Mouse (Mus musculus) adipocyte (in vitro differentiated cells): ENCODE data around the gene Plekhj1.
A peak's percentile ranks its signal among the peaks of the same experiment; 100 is the strongest.
"Not testable (repeated sequence)": the region's sequence is repeated elsewhere in the genome, so short reads cannot be mapped to it uniquely, and the experiment has no call there.

Experiments used
- DNase-seq: peaks from one replicate; pipeline ENCODE4 v3.0.0-alpha.2; 2016; ENCODE audit warnings: low spot score

The Plekhj1 gene

DNA sequence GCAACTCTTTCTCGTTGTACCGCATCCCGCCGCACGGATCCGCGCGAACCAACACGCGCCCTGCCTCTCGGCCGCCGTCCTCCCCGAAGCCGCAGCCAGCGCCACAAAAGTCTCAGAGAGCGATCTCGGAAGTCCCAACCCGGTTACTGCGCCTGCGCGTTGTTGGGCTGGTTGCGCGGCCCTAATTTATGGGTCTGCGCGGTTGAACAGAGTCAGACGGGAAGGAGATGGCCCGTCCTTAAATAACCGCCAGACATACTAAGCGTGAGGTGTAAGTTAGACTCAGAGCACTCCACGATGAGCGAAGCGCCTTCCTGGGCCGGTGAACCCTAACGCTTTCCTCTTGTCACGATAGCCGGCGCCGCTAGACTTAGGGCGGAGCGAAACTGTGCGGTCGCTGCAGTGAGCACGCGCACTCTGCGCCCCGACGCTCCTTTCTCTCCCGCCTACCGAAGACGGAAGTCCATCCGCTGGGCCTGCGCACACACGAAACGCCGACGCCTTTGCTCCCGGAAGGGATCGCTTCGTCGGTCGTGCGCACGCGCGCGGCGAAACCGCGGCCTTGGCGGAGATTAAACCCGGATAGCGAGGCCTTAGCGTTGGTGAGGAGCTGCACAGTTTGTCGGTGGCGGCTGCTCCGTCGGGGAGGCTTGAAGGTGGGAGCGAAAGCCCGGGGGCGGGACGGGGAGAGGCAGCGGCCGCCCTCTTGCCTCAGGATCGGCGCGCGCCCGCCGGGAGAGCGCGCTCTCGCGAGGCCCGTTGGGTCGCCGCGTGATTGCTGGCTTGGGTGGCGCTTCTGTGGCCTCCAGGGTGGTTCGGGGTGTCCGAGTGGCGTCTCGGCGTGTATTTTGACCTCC lies at the start of gene Plekhj1, which contains the start of gene Sf3a2:
Gene Plekhj1, minus strand, starts transcription at position 477 of the 857 bp plus-strand sequence.
Gene Sf3a2, plus strand, starts transcription at position 49 of the 857 bp plus-strand sequence.
- peak; percentile 96 for DNase-seq

DNA sequence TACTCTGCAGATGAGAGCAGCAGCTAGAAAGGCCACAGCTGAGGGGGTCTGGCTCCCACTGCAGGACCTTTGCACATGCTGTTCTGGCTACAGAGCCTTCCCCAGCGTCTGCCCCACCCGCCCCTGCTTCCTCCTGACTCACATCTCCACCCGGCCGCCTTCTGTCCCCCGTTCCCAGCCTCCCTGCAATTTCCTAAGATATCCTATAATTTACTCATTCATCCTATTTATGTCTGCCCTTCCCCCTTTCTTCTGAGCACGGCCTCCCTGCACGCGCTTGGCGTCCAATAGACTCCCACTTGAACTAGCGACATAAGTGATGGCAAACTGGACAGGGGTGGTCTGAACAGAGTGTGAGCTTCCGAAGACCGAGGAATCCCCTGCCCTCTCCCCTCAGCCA lies 47.3 kb upstream of the Plekhj1 start:
- no peak for DNase-seq

DNA sequence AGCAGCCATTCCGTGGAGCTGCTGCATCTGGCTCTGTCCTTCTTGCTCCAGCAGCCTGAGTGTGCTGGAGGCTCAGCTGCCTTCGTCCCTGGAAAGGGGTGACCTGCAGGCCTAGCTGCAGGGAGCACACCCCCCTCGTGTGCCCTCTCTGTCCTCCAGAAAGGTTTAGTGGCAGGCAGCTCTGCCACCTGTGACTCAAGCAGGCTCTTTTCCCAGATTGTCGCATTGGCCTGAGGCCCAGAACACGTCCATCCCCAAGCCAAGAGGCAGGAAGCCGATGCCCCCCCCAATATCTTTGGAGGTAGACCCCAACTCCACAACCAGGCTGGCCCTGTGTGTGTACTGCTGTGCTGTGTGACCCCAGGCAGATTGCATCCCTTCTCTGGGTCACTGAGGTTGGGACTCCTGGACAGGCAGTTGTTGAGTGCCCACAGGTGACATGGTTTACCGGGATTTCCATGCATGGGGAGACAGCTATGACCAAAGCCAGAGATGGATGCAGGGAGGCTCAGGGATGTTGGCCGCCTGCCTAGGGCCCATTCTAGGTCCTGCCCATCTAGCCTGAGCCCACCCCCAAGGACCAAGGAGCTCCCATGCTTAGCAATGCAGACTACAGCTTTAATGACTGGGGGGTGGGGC lies 46.7 kb upstream of the Plekhj1 start:
- no peak for DNase-seq

DNA sequence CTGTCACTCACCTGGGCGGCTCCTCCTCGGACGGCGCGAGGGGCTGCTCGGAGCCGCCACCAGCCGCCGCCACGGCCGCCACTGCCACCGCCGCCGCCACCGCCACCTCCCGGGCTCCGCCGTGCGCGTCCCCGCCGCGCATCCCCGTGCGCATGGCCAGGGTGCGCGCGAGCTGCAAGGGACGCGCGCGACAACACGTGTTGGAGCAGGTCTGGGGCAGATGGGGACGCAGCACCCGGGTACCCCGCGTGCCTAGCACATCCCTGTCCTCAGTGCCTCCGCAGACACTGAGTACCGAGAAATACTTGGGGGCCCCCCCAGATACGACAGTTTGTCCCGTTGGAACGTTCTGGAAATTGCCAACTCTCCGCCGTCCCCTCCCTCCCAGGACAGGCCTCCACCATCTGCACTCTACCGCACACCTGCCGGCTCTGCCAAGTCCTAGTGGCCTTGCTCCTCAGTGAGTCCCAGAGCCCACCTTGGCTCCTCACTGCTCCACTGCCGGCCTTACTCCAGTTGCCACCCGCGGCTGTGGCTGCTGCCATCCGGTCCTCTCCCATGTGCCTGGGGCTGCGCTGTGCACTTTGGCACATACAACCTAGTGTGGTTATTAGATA lies 45.6 kb upstream of the Plekhj1 start, which contains the start of gene Lingo3:
Gene Lingo3, minus strand, starts transcription at position 109 of the 617 bp plus-strand sequence.
- DNase-seq = no peak

DNA sequence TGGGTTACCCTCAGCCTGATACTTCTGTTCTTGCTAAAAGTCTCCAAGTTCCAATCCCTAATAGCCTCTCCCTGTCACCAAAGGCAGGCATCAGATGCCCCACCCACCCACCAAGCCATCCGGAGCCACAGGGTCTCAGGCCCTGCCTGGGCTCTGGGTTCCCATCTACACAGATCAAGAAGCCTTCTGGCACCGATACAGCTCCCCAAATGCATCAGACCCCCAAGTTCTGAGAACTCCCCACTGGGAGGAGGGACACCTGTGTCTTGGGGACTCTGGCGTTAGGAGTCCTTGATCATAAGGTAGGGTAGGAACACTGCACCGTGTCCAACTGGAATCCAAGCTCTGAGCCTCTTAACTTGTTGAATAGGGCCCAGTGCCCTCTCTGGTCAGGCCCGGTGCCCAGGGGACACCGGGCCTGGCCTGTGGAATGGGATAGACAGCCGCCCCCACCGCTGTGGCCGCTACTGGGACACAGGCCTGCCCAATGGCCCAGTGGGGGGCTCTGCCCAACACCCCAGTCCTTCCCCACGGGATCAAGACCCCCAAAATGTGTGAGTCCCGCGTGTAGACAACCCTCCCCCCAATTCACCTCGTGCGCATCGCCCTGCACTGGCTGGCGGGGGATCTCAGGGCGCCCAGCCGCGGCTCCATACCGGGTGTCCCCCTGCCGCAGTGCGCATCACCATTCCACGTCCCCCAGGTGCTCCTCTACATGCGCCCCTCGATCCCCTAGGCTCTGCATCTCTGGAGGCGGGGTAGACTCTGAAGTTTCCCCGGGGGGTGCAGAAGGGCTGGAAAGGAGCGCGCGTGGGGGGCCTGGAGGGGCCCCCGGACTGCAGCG lies 44.9 kb upstream of the Plekhj1 start:
- DNase-seq = no peak

DNA sequence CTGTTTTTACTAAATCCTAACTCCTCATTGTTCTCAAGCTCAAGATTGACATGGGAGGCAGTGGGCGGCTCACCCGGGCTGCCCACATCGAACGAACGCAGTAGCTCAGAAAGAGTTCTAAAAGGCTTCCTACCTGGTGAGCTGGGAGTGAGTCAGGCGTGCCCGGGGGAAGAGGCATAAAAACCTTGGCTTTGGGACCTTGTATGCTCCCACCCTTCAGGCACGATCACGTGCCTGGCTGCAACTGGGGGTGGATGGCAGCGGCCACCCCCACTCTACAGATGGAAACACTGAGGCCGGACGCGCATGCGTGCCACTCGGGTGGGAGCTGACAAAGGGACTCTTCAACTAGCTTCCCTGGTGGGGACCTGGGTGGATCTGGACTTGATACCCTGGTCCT lies 43.9 kb upstream of the Plekhj1 start:
- no peak for DNase-seq

DNA sequence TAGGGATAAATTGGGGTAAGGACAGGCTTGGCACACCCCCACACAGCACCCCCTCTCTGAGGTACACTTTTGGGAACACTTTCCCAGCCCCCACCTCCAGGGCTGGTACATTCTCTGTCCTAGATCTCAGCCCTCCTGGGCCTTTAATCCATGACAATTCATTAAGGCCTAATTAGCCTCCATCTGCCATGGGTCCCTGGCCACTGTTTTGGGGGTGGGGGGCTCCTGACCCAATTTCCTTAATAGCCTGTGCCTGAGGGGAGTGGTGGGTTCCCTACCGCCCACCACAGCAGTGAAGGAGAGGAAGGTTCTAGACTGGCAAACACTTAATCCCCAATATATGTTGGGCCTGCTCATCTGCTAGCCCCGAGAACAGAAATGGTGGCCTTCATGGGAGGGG lies 43.3 kb upstream of the Plekhj1 start:
- DNase-seq = no peak

DNA sequence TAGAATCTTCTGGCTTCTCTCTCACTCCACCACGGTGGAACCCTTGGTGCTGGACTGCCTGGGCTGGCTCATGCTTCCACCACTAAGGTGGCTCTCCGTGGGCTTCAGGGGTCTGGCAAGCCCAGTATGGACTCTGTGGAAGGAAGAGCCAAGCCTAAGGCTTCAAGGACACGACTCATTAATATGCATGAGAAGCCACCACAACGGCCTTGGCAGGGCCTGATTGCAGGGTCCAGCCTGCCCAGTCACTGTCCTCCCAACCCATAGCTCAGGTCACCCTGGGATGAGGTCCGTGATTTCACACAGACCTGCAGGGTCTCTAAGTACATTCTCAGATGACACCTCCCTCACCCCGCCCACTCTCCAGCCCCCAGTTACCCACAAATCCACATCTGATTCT lies 41.4 kb upstream of the Plekhj1 start:
- no peak for DNase-seq

DNA sequence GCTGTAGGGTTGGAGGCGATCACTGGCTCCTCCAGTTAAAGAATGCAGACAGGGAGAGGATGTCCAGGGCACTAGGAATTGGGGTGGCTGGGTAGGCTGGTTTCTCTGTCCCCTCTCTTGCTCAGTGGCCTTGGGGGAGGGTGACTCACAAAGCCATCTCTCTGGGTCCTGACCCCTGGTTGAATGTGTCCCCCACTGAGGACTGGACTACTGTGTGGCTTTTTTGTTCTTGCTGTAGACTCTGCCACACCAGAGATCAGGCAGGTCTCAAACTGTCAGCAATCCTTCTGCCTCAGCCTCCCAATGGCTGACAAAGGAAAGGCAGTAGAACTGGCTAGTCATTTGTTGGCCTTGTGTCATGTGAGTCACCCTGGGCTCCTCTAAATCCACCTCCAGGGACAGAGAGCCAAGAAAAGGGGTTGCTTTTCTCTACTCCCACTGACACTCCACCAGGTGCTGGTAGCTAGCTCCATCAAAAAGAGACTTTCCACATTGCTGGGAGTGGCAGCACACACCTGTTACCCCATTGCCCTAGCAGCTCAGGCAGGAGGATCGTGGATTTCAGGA lies 40.0 kb upstream of the Plekhj1 start:
- DNase-seq = no peak

DNA sequence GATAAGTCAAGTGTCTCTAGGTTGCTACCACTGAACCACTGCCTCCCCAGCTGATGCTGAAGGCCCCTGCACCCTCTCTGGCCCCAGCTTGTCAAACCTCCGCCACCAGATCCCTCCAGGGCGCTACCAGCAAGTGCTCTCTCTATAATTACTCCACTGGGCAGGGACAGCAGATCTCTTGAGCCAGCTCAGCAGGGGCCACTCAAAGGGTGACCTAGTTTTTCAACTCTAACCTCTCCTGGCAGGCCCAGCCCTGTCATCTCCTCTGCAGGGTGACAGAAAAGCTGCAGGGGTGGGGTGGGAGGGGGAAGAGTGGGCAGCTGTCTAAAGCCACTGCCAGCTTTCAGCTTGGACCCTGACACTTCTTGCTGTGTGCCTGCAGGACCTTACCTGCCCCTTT lies 39.4 kb upstream of the Plekhj1 start:
- DNase-seq = no peak

DNA sequence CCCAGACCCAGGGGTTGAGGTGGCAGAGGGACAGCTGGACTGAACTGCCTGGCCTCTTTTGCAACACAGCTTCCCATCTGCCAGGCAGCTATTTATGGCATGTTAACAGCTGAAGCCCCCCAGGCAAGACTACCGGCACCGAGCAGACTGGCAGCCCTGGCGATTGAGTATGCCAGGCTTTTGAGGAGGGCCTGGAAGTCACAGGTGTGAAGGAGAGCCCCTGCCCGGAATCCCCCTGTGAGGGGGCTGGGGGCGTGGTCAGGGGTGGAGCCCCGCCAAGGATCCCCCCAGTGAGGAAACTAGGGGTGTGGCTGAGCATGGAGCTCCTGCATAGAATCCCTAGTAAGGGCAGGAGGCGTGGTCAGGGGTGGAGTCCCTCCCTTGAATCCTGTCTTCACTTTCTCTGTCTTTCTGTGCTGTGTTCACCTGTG lies 38.5 kb upstream of the Plekhj1 start:
- no peak for DNase-seq

DNA sequence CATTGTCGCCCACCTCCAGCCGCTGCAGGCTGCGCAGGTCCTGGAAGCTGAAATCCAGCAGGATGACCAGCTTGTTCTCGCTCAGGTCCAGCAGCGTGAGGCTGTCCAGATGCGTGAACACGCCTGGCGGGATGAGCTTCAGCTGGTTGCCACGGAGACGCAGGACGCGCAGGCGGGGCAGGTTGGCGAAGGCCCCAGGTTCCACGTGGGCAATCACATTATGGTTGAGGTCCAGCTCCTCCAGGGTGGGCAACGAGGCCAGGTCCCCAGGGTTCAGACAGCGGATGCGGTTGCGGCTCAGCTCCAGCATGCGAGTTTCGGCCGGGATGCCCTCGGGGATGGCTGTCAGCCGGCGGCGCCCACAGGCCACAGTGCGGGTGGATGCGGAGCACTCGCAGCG lies 37.2 kb upstream of the Plekhj1 start:
- DNase-seq = no peak

DNA sequence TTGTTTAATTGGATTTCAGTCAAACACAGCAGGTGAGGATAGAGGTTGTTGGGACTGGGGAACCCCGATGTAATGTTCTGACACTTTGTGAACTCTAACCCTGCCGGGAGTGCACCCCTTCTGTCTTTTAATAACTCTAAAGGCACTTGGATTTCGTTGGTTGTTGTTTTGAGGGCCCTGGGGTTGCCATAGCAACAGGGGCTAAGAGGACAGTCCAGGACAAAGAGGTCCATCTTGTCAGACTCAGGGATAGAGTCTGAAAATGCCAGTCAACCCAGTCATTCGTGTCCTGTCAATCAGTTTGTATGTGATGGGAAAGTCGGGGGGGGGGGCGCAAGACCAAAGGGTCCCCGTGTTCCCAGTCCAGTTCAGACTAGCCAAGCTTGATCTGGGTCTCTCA lies 34.4 kb upstream of the Plekhj1 start:
- no peak for DNase-seq

DNA sequence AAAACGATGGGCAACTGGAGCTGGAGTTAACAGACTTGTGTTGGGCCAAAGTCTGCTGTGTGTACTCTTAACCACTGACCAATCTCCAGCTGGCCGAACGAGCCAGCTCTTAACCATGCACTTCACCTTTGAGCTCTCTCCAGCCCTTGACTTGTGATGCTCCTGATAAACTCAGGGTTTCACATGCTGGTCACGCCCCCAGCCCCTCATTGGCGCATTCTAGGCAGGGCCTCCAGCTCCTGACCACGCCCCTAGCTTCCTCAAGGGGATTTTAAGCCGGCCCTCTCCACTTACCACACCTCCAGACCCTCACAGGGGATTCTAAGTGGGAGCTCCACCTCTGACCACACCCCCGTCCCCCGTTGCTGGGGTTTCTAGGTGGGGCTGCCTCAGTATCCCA lies 32.7 kb upstream of the Plekhj1 start:
- no peak for DNase-seq

DNA sequence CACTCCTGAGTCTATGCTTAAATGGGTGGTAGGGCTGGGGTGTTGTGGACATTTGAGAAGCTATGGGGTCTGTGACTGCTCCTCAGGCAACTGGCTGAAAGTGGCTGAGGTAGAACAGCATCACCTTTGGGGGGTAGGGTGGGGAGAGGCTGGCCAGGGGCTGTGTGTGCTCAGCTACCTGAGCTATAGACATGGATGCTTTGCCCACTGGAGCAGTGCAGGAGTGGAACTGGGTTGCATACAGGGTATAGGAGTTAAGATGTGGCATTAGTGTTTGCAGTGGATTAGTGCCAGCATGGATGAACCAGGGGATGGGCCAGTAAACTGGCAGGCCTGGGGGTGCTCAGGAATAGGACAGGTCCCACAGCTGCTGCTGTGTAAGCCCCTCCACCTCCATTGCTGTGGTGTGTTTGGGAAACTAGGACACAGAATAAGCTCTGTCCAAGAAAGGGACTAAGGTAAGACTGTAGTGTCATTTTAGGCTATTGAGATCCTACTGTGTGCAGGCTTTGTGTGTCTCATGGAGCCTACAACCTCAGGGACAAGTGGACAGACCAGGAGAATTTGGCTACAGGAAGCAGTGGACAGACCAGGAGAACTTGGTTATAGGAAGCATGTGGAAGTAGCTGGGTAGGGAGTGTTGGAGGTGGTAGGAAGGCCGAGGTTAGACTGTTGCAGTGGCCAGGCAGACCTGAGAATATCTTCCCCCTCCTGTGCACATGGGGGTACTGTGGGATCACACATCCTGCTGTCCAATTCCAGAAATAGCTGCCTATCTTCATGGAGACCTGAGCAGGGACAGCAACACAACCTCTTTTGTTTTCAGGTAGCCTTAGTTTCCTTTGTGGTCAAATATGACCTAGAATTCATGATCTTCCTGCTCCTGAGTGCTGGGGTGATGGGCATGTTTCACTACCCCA lies 31.2 kb upstream of the Plekhj1 start:
- DNase-seq = no peak

DNA sequence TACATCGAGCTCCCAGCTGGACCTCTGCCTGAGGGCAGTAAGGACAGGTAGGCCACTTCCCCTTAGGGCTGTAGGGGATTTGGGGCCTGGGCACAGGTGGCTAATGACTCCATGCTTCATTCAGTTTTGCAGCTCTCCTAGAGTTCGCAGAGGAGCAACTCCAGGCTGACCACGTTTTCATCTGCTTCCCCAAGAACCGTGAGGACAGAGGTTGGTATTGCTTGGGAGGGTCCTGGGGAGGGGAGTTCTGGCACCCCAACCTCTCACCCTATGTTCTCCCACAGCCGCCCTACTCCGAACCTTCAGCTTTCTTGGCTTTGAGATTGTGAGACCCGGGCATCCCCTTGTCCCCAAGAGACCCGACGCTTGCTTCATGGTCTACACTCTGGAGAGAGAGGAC lies 30.2 kb upstream of the Plekhj1 start:
- DNase-seq = not testable (repeated sequence)

DNA sequence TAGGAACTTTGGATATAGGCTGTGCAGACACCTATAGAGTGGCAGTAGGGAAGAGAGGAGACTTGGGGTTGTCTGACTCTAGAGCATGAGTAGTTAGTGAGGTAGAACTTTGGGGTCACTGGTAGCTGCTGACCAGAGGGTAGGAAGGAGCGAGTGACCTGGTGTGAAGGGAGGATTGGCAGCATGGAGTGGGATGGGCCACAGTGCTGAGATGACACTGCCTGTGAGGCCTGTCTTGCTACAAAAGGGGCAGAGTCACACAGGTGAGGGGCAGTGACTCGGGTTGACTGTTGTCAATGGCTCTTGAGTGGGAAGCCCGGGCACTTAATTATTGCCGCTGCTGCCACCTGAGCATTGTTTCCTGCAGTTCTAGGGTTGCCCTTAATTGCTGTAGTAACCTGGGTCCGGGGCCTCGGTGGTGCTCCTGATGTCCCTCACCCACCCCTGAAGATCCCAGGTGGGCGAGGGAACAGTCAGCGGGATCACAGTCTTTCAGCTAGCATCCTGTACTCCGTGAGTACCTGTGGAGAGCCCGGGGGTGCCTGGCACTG lies 29.5 kb upstream of the Plekhj1 start:
- no peak for DNase-seq

DNA sequence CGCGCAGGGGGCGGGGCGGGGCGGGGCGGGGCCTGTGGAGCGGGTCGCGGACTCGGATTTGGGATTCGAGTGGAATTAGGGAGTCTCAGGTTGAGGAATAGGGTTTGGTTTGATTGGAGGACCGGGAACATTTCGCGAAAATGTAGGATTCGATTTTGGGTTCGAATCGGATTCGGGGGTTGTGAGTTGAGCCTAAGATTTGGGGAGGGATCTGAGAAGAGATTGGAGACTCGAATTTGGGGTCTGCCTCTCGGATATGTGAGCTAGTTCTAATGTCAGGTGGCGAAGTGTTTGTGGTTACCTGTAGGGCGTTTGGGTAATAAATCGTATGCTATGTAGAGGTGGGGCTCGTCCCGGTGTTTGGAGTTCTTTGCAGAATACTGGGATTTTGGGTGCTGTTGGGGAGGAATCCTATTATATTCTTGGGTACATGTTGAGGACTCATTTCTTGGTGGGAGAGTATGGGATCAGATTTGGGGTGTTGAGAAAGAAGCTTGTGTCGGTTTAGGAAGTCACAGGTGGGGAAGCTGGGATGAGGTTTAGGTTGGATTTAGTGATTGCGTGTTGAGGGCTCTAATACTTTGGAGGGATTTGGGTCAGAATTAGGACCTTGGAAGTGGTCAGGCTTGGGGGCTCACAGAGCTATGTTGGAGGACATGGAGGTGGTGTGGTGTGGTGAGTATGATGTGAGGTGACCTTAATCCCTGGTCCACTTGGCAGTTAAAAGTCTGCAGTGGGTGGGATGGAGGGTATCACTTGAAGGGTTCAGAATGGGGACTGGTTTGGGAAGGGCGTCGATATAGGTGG lies 28.8 kb upstream of the Plekhj1 start:
- DNase-seq = no peak
